Mouse (Mus musculus) neural tube, embryonic 15.5 days (tissue): Measurements from ENCODE around the gene Fhdc1. TPM values are rescaled to one million over a fixed set of nuclear protein-coding genes. Genes with fewer than 3 reads are reported as not detected.

Experiments
- ATAC-seq: fragments of 200-750 bp; cut with Nextera tagmentation; 2 replicates; pipeline ENCODE4 v1.8.0; 2017; ENCODE audit warnings: mild to moderate bottlenecking, moderate TSS enrichment, moderate library complexity; ENCODE audit not compliant: low FRiP score
- H3K27ac ChIP-seq: fragments of 300-500 bp; sonication (generic); replicated peaks from 2 replicates; pipeline ENCODE4 v1.5.1; 2015; ENCODE audit warnings: mild to moderate bottlenecking, inconsistent platforms
- H3K27me3 ChIP-seq: fragments of 300-500 bp; sonication (generic); replicated peaks from 2 replicates; pipeline ENCODE4 v1.6.1; 2015; ENCODE audit warnings: inconsistent platforms
- H3K36me3 ChIP-seq: fragments of 300-500 bp; sonication (generic); 2 replicates; pipeline ENCODE4 v1.6.1; 2015; ENCODE audit warnings: inconsistent platforms
- H3K4me1 ChIP-seq: fragments of 300-500 bp; sonication (generic); 2 replicates; pipeline ENCODE4 v1.6.1; 2015; ENCODE audit warnings: inconsistent platforms
- H3K4me2 ChIP-seq: fragments of 300-500 bp; sonication (generic); 2 replicates; pipeline ENCODE4 v1.6.1; 2015; ENCODE audit warnings: inconsistent platforms, mild to moderate bottlenecking, moderate library complexity
- H3K4me3 ChIP-seq: fragments of 300-500 bp; sonication (generic); replicated peaks from 2 replicates; pipeline ENCODE4 v1.5.1; 2015; ENCODE audit warnings: mild to moderate bottlenecking, inconsistent platforms
- H3K9ac ChIP-seq: fragments of 300-500 bp; sonication (generic); replicated peaks from 2 replicates; pipeline ENCODE4 v1.6.1; 2015; ENCODE audit warnings: mild to moderate bottlenecking, inconsistent platforms
- H3K9me3 ChIP-seq: fragments of 300-500 bp; sonication (generic); replicated peaks from 2 replicates; pipeline ENCODE4 v1.6.1; 2016; ENCODE audit warnings: inconsistent platforms
- WGBS: fragments of 180-500 bp; shearing (Covaris S2); methylation state at CpG from one replicate; pipeline ENCODE4 v1.1.7; 2015; ENCODE audit warnings: mixed read lengths; 5-methylcytosine and 5-hydroxymethylcytosine counted together
- polyA plus RNA-seq: library from polyadenylated mRNA; unstranded; fragments of >200 nt; fragmentation: Nextera tagmentation; extraction: Ambion mirVana; gene quantifications from 2 replicates; pipeline ENCODE4 v1.2.1, GENCODE M21; 2015

The Fhdc1 gene
- polyA plus RNA-seq: 6.5 and 7.0 TPM in 2 replicates

GRCm38 (mm10) chr3:84480006-84480897 lies at the start of gene Fhdc1:
TSS of gene Fhdc1 (minus strand) at chr3:84480429.
- peak; percentile 75 for ATAC-seq
- H3K27ac ChIP-seq: peak within 1 kb of the TSS; percentile 77
- peak within 1 kb of the TSS; percentile 78 for H3K9ac ChIP-seq
- H3K4me1 ChIP-seq: peaks cover 33% of the 10 kb centered on the region
- H3K36me3 ChIP-seq: no peaks in the 10 kb centered on the region
- H3K9me3 ChIP-seq: no peaks in the 10 kb centered on the region
- whole genome bisulfite sequencing: 2% methylated on average over 80 of the region's 82 CpGs
- peak within 1 kb of the TSS; percentile 77 for H3K4me3 ChIP-seq
- H3K4me2 ChIP-seq: peak within 1 kb of the TSS; percentile 93
- peaks cover 14% of the 10 kb centered on the region for H3K27me3 ChIP-seq

- H3K27ac ChIP-seq: no peak overlapping the region
- ATAC-seq: no peak
- 88% methylated on average over 2 of the region's 2 CpGs for WGBS
- H3K9ac ChIP-seq: no peak overlapping the region
- no peak overlapping the region for H3K4me3 ChIP-seq
- H3K4me2 ChIP-seq: no peak overlapping the region
- no peaks in the 10 kb centered on the region for H3K4me1 ChIP-seq
- H3K27me3 ChIP-seq: no peaks in the 10 kb centered on the region
- no peaks in the 10 kb centered on the region for H3K9me3 ChIP-seq
- H3K36me3 ChIP-seq: no peaks in the 10 kb centered on the region
These were observed 48.8 kb upstream of the Fhdc1 start for GRCm38 (mm10) chr3:84529021-84529420.

GRCm38 (mm10) chr3:84524952-84525351 lies 44.7 kb upstream of the Fhdc1 start:
- H3K4me1 ChIP-seq: no peaks in the 10 kb centered on the region
- H3K9ac ChIP-seq: no peak overlapping the region
- 73% methylated on average over 1 of the region's 1 CpGs for WGBS
- H3K36me3 ChIP-seq: no peaks in the 10 kb centered on the region
- no peak overlapping the region for H3K27ac ChIP-seq
- no peak overlapping the region for H3K4me2 ChIP-seq
- H3K27me3 ChIP-seq: no peaks in the 10 kb centered on the region
- no peak for ATAC-seq
- no peaks in the 10 kb centered on the region for H3K9me3 ChIP-seq
- no peak overlapping the region for H3K4me3 ChIP-seq

- Histone ChIP-seq H3K4me1 (no peaks in the 10 kb centered on the region), H3K27ac (no peak overlapping the region), H3K27me3 (no peaks in the 10 kb centered on the region), H3K36me3 (no peaks in the 10 kb centered on the region), H3K4me2 (no peak overlapping the region), H3K9me3 (no peaks in the 10 kb centered on the region), H3K9ac (no peak overlapping the region), H3K4me3 (no peak overlapping the region)
- ATAC-seq: no peak
- 90% methylated on average over 3 of the region's 3 CpGs for WGBS
These were observed 35.9 kb upstream of the Fhdc1 start for GRCm38 (mm10) chr3:84516163-84516562.

- Histone ChIP-seq H3K4me1 (no peaks in the 10 kb centered on the region), H3K4me3 (no peak overlapping the region), H3K27ac (no peak overlapping the region), H3K9me3 (no peaks in the 10 kb centered on the region), H3K27me3 (no peaks in the 10 kb centered on the region), H3K4me2 (no peak overlapping the region), H3K9ac (no peak overlapping the region), H3K36me3 (no peaks in the 10 kb centered on the region)
- no peak for ATAC-seq
- WGBS: 30% methylated on average over 6 of the region's 6 CpGs
These were observed 32.7 kb upstream of the Fhdc1 start for GRCm38 (mm10) chr3:84512774-84513515.

- Histone ChIP-seq H3K27ac (no peak overlapping the region), H3K27me3 (no peaks in the 10 kb centered on the region), H3K36me3 (peaks cover 5% of the 10 kb centered on the region; the same call in 1 of the 2 replicates), H3K9ac (no peak overlapping the region), H3K4me1 (no peaks in the 10 kb centered on the region), H3K9me3 (no peaks in the 10 kb centered on the region), H3K4me2 (no peak overlapping the region), H3K4me3 (no peak overlapping the region)
- WGBS: 90% methylated on average over 4 of the region's 4 CpGs
- ATAC-seq: no peak
These were observed 25.0 kb upstream of the Fhdc1 start for GRCm38 (mm10) chr3:84505193-84505592.

GRCm38 (mm10) chr3:84504291-84504690 lies 24.1 kb upstream of the Fhdc1 start:
- H3K9me3 ChIP-seq: no peaks in the 10 kb centered on the region
- no peak overlapping the region for H3K4me3 ChIP-seq
- no peaks in the 10 kb centered on the region for H3K27me3 ChIP-seq
- 96% methylated on average over 8 of the region's 8 CpGs for WGBS
- peaks cover 5% of the 10 kb centered on the region; the same call in 1 of the 2 replicates for H3K36me3 ChIP-seq
- H3K4me1 ChIP-seq: no peaks in the 10 kb centered on the region
- no peak overlapping the region for H3K4me2 ChIP-seq
- ATAC-seq: no peak
- no peak overlapping the region for H3K9ac ChIP-seq
- no peak overlapping the region for H3K27ac ChIP-seq

- H3K4me1 ChIP-seq: no peaks in the 10 kb centered on the region
- H3K36me3 ChIP-seq: peaks cover 5% of the 10 kb centered on the region; the same call in 1 of the 2 replicates
- H3K4me3 ChIP-seq: no peak overlapping the region
- ATAC-seq: no peak
- no peak overlapping the region for H3K9ac ChIP-seq
- H3K9me3 ChIP-seq: no peaks in the 10 kb centered on the region
- WGBS: 81% methylated on average over 2 of the region's 2 CpGs
- no peak overlapping the region for H3K27ac ChIP-seq
- no peaks in the 10 kb centered on the region for H3K27me3 ChIP-seq
- no peak overlapping the region for H3K4me2 ChIP-seq
These were observed 21.9 kb upstream of the Fhdc1 start for GRCm38 (mm10) chr3:84502101-84502500.

- Histone ChIP-seq H3K36me3 (peaks cover 5% of the 10 kb centered on the region; the same call in 1 of the 2 replicates), H3K9ac (no peak overlapping the region), H3K27ac (no peak overlapping the region), H3K4me3 (no peak overlapping the region), H3K4me2 (no peak overlapping the region), H3K27me3 (no peaks in the 10 kb centered on the region), H3K4me1 (no peaks in the 10 kb centered on the region), H3K9me3 (no peaks in the 10 kb centered on the region)
- 71% methylated on average over 10 of the region's 10 CpGs for WGBS
- no peak for ATAC-seq
These were observed 20.3 kb upstream of the Fhdc1 start for GRCm38 (mm10) chr3:84500491-84500890.

GRCm38 (mm10) chr3:84497718-84498117 lies 17.5 kb upstream of the Fhdc1 start:
- no peak overlapping the region for H3K27ac ChIP-seq
- no peak for ATAC-seq
- H3K27me3 ChIP-seq: no peaks in the 10 kb centered on the region
- no peaks in the 10 kb centered on the region for H3K36me3 ChIP-seq
- WGBS: 41% methylated on average over 11 of the region's 11 CpGs
- no peaks in the 10 kb centered on the region for H3K9me3 ChIP-seq
- H3K4me3 ChIP-seq: no peak overlapping the region
- no peak overlapping the region for H3K4me2 ChIP-seq
- no peak overlapping the region for H3K9ac ChIP-seq
- H3K4me1 ChIP-seq: no peaks in the 10 kb centered on the region

- H3K4me2 ChIP-seq: no peak overlapping the region
These were observed 12.4 kb upstream of the Fhdc1 start for GRCm38 (mm10) chr3:84492657-84493056.

GRCm38 (mm10) chr3:84492148-84492547 lies 11.9 kb upstream of the Fhdc1 start:
- 72% methylated on average over 4 of the region's 4 CpGs for WGBS
- Histone ChIP-seq H3K36me3 (no peaks in the 10 kb centered on the region), H3K27ac (no peak overlapping the region), H3K9me3 (no peaks in the 10 kb centered on the region), H3K4me2 (no peak overlapping the region), H3K4me1 (no peaks in the 10 kb centered on the region), H3K27me3 (no peaks in the 10 kb centered on the region), H3K9ac (no peak overlapping the region), H3K4me3 (no peak overlapping the region)
- ATAC-seq: no peak

More at GRCm38 (mm10) chr3:84492657-84493056, 12.4 kb upstream of the Fhdc1 start:
- Histone ChIP-seq H3K36me3 (no peaks in the 10 kb centered on the region), H3K27ac (no peak overlapping the region), H3K27me3 (no peaks in the 10 kb centered on the region), H3K4me1 (no peaks in the 10 kb centered on the region), H3K4me3 (no peak overlapping the region), H3K9me3 (no peaks in the 10 kb centered on the region), H3K9ac (no peak overlapping the region)
- no peak for ATAC-seq
- WGBS: 93% methylated on average over 8 of the region's 8 CpGs
